Mouse (Mus musculus): ENCODE data around the gene Rimkla.
A peak's percentile ranks its signal among the peaks of the same experiment; 100 is the strongest.

Rimkla gene

GRCm38 (mm10) chr4:119467720-119468380 is 24.6 kb downstream of the Rimkla start:
- DNase-seq (ENCODE audit: low read depth): peak; percentile 53

GRCm38 (mm10) chr4:119465841-119466240 is 26.6 kb downstream of the Rimkla start:
- DNase-seq (ENCODE audit: low read depth): no peak

- DNase-seq (ENCODE audit: low read depth): no peak
These were observed 28.5 kb downstream of the Rimkla start for GRCm38 (mm10) chr4:119463756-119464419.

GRCm38 (mm10) chr4:119462858-119463755 is 29.3 kb downstream of the Rimkla start:
- peak; percentile 84 for DNase-seq (ENCODE audit: low read depth)

- DNase-seq (ENCODE audit: low read depth): no peak
These were observed 30.0 kb downstream of the Rimkla start for GRCm38 (mm10) chr4:119462457-119462856.

- DNase-seq (ENCODE audit: low read depth): peak; percentile 81
These were observed 31.7 kb downstream of the Rimkla start for GRCm38 (mm10) chr4:119460728-119461141.

- DNase-seq (ENCODE audit: low read depth): peak; percentile 50
These were observed 32.1 kb downstream of the Rimkla start for GRCm38 (mm10) chr4:119460296-119460695.

GRCm38 (mm10) chr4:119453533-119453932 is 38.9 kb downstream of the Rimkla start:
- DNase-seq (ENCODE audit: low read depth): no peak

- no peak for DNase-seq (ENCODE audit: low read depth)
These were observed 39.3 kb downstream of the Rimkla start for GRCm38 (mm10) chr4:119453128-119453527.

GRCm38 (mm10) chr4:119450436-119450835 is 42.0 kb downstream of the Rimkla start:
- DNase-seq (ENCODE audit: low read depth): no peak

GRCm38 (mm10) chr4:119447786-119448185 is 44.6 kb downstream of the Rimkla start:
- no peak for DNase-seq (ENCODE audit: low read depth)

GRCm38 (mm10) chr4:119447261-119447660 is 45.2 kb downstream of the Rimkla start:
- DNase-seq (ENCODE audit: low read depth): no peak

- no peak for DNase-seq (ENCODE audit: low read depth)
These were observed 49.9 kb downstream of the Rimkla start for GRCm38 (mm10) chr4:119442539-119442938.

GRCm38 (mm10) chr4:119441836-119442235 is 50.6 kb downstream of the Rimkla start:
- no peak for DNase-seq (ENCODE audit: low read depth)

GRCm38 (mm10) chr4:119437936-119438335 is 54.5 kb downstream of the Rimkla start:
- DNase-seq (ENCODE audit: low read depth): no peak

- DNase-seq (ENCODE audit: low read depth): peak; percentile 62
These were observed 61.8 kb downstream of the Rimkla start for GRCm38 (mm10) chr4:119430678-119431077.

GRCm38 (mm10) chr4:119427680-119428079 is 64.7 kb downstream of the Rimkla start:
- DNase-seq (ENCODE audit: low read depth): no peak

GRCm38 (mm10) chr4:119425601-119426000 is 66.8 kb downstream of the Rimkla start:
- DNase-seq (ENCODE audit: low read depth): no peak

- no peak for DNase-seq (ENCODE audit: low read depth)
These were observed 67.4 kb downstream of the Rimkla start for GRCm38 (mm10) chr4:119425077-119425476.

- DNase-seq (ENCODE audit: low read depth): peak; percentile 73
These were observed 70.0 kb downstream of the Rimkla start, which contains the start of the genes Ppcs and Zmynd12 for GRCm38 (mm10) chr4:119422294-119422964. Gene Ppcs, minus strand, starts transcription at chr4:119422420. Gene Zmynd12, plus strand, starts transcription at chr4:119422814.

GRCm38 (mm10) chr4:119421921-119422293 is 70.5 kb downstream of the Rimkla start:
- peak; percentile 40 for DNase-seq (ENCODE audit: low read depth)

GRCm38 (mm10) chr4:119421191-119421590 is 71.2 kb downstream of the Rimkla start:
- no peak for DNase-seq (ENCODE audit: low read depth)
